Mouse (Mus musculus): ENCODE results near the gene Scn3a. TPM values are rescaled to one million over a fixed set of nuclear protein-coding genes. Genes with fewer than 3 reads are reported as not detected.

Scn3a gene
- polyA plus RNA-seq, 1 experiment from 2014 or later: 0.73 TPM

DNA sequence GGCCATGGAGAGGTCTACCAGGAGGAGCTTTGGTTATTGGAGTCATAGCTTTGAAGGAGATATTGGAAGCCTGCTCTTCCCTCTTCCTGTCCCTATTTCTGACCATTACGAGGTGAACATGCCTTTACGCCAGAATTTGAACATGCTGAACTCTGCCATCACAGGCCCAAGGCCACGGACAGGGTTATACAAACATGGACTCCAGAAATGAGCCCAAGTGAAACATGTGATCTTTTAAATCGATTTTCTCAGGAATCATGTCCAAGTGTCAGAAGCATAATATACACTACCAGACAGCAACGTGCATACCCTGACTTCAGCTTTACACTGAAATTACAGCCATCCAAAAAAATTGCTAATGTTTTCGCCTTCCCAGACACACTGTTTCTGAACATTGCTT, 18.8 kb downstream of the Scn3a start:
- TF ChIP-seq CTCF (IDR thresholded peaks at IDR 0.05) (no peak), EP300 (IDR thresholded peaks at IDR 0.05) (no peak)
- WGBS: 84% methylated on average over 6 of the region's 6 CpGs
- H3K27me3 ChIP-seq (replicated peaks; ENCODE audit: insufficient read depth, low read length): no peaks in the 10 kb centered on the region
- ATAC-seq (no peak), DNase-seq (ENCODE audit: low spot score) (no peak)
- no peak overlapping the region for H3K9ac ChIP-seq (replicated peaks; ENCODE audit: low read depth)
- no peak overlapping the region for H3K4me2 ChIP-seq (replicated peaks; ENCODE audit: low read depth, low read length)
- no peak overlapping the region for H3K27ac ChIP-seq (ENCODE audit: low read length)
- no peak overlapping the region for H3K4me3 ChIP-seq (ENCODE audit: low read depth, low read length)
- H3K9me3 ChIP-seq (ENCODE audit: low read length): no peaks in the 10 kb centered on the region
- no peaks in the 10 kb centered on the region for H3K36me3 ChIP-seq (ENCODE audit: insufficient read depth, low read length)
- H3K4me1 ChIP-seq (ENCODE audit: insufficient read depth, low read depth, low read length): no peaks in the 10 kb centered on the region; the same call in 1 of the 2 replicates

DNA sequence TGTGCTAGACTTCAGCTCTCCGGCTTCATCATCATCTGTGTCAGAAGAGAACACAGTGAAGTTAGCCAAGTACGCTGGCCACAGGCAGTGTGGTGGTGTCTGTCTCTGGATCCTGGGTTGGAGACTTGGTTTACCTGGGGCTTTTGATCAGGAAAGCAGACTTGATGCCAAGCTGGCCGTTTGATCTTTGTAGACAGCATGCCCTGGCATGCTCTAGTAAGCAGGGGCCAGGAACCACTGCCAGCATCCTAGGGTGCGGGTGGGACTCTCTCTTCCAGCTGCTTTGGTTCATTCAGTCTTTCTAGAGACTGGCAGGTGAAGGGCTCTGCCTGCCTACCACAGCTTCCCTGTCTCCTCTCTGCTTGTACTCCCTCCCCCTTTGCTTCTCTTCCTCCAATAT, 20.1 kb downstream of the Scn3a start:
- DNase-seq (ENCODE audit: low spot score): no peak
- Histone ChIP-seq H3K27ac (ENCODE audit: low read length) (no peak overlapping the region), H3K9me3 (ENCODE audit: low read length) (no peaks in the 10 kb centered on the region), H3K27me3 (replicated peaks; ENCODE audit: insufficient read depth, low read length) (no peaks in the 10 kb centered on the region), H3K4me3 (ENCODE audit: low read depth, low read length) (no peak overlapping the region), H3K9ac (replicated peaks; ENCODE audit: low read depth) (no peak overlapping the region), H3K4me2 (replicated peaks; ENCODE audit: low read depth, low read length) (no peak overlapping the region), H3K4me1 (ENCODE audit: insufficient read depth, low read depth, low read length) (no peaks in the 10 kb centered on the region; the same call in 1 of the 2 replicates), H3K36me3 (ENCODE audit: insufficient read depth, low read length) (no peaks in the 10 kb centered on the region)
- no peak for TF ChIP-seq EP300 (IDR thresholded peaks at IDR 0.05)
- TF ChIP-seq CTCF (IDR thresholded peaks at IDR 0.05): no peak
- no peak for ATAC-seq
- whole genome bisulfite sequencing: 77% methylated on average over 4 of the region's 4 CpGs

DNA sequence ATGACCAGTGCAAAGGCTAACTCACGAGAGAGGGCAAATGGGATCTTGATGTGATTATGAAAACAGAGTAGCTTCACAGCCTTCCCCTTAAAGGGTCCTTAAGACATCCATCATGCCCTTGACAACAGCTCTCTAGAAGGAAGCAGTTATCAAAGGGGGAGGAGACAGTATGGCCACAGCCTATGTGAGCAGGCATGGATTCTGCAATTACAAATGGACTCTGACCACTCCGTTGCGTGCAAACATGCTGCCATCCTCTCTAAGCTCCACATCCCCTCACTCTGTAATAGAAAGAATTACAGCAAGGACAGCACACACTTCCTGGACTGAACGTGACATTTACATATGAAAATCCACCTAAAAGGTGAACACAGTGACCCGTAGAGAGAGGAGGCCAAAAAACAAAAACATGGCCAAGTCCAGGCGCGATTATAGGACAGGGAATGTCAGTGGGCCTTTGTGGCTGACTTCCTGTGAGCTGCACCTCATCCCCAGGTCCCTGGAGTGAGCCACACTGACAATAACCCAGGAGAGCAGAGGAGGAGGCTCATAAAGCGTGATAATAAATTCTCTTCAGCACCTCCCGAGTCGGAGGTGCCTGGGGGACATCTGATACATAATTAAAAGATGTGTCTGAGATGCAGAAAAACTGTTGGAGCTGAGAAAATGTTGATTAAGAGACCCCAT, 24.4 kb downstream of the Scn3a start:
- Histone ChIP-seq H3K4me2 (replicated peaks; ENCODE audit: low read depth, low read length) (no peak overlapping the region), H3K36me3 (ENCODE audit: insufficient read depth, low read length) (no peaks in the 10 kb centered on the region), H3K9ac (replicated peaks; ENCODE audit: low read depth) (no peak overlapping the region), H3K27me3 (replicated peaks; ENCODE audit: insufficient read depth, low read length) (no peaks in the 10 kb centered on the region), H3K4me3 (ENCODE audit: low read depth, low read length) (no peak overlapping the region), H3K9me3 (ENCODE audit: low read length) (no peaks in the 10 kb centered on the region), H3K4me1 (ENCODE audit: insufficient read depth, low read depth, low read length) (no peaks in the 10 kb centered on the region), H3K27ac (ENCODE audit: low read length) (no peak overlapping the region)
- TF ChIP-seq CTCF (IDR thresholded peaks at IDR 0.05): no peak
- no peak for TF ChIP-seq EP300 (IDR thresholded peaks at IDR 0.05)
- DNase-seq (ENCODE audit: low spot score) (no peak), ATAC-seq (no peak)
- 65% methylated on average over 10 of the region's 10 CpGs for WGBS

DNA sequence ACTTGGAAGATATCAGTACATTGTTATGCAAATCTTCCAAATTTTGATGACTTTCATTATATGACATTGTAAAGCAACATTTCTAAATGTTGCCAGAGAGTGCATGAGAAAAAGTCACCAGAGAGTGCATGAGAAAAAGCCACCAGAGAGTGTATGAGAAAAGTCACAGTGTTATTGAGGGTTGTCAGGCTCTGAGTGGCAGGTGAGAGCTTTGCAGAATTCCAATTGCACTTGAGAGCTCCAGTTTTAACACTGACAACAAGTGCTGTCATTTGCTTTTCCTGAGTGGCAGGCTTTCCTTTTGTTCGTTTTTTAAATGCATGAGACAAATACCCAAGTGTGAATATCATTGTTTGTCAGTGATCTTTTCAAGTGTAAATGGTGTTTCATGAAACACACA, 25.6 kb downstream of the Scn3a start:
- no peaks in the 10 kb centered on the region for H3K36me3 ChIP-seq (ENCODE audit: insufficient read depth, low read length)
- WGBS: 36% methylated on average over 1 of the region's 1 CpGs
- no peaks in the 10 kb centered on the region for H3K4me1 ChIP-seq (ENCODE audit: insufficient read depth, low read depth, low read length)
- no peaks in the 10 kb centered on the region for H3K27me3 ChIP-seq (replicated peaks; ENCODE audit: insufficient read depth, low read length)
- no peak overlapping the region for H3K4me3 ChIP-seq (ENCODE audit: low read depth, low read length)
- no peak for DNase-seq (ENCODE audit: low spot score)
- no peak overlapping the region for H3K9ac ChIP-seq (replicated peaks; ENCODE audit: low read depth)
- ATAC-seq: no peak
- no peak overlapping the region for H3K27ac ChIP-seq (ENCODE audit: low read length)
- TF ChIP-seq EP300 (IDR thresholded peaks at IDR 0.05): no peak
- TF ChIP-seq CTCF (IDR thresholded peaks at IDR 0.05): no peak
- H3K4me2 ChIP-seq (replicated peaks; ENCODE audit: low read depth, low read length): no peak overlapping the region
- no peaks in the 10 kb centered on the region for H3K9me3 ChIP-seq (ENCODE audit: low read length)

DNA sequence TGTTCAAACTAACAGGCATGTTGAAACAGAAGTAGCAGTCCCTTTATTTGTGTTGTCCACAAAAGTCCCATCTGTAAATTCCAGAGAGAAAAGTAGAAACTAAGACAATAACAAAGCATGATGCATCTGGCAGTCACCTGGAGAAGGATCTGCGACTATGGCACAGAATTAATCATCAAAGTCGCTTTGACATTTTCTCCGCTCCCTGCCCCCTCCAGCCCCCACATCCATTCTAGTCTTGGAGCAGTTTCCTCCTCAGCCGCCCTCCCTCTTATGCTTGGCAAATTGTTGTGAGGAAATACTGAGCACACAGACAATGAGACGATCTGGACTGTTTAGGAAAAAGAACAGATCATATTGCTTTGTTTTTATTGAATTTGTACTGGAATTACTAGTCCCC, 29.0 kb downstream of the Scn3a start:
- ATAC-seq (no peak), DNase-seq (ENCODE audit: low spot score) (no peak)
- Histone ChIP-seq H3K4me1 (ENCODE audit: insufficient read depth, low read depth, low read length) (no peaks in the 10 kb centered on the region), H3K9ac (replicated peaks; ENCODE audit: low read depth) (no peak overlapping the region), H3K27ac (ENCODE audit: low read length) (no peak overlapping the region), H3K36me3 (ENCODE audit: insufficient read depth, low read length) (no peaks in the 10 kb centered on the region), H3K27me3 (replicated peaks; ENCODE audit: insufficient read depth, low read length) (no peaks in the 10 kb centered on the region), H3K4me2 (replicated peaks; ENCODE audit: low read depth, low read length) (no peak overlapping the region), H3K4me3 (ENCODE audit: low read depth, low read length) (no peak overlapping the region), H3K9me3 (ENCODE audit: low read length) (no peaks in the 10 kb centered on the region)
- no peak for TF ChIP-seq CTCF (IDR thresholded peaks at IDR 0.05)
- TF ChIP-seq EP300 (IDR thresholded peaks at IDR 0.05): no peak
- 39% methylated on average over 5 of the region's 5 CpGs for WGBS

DNA sequence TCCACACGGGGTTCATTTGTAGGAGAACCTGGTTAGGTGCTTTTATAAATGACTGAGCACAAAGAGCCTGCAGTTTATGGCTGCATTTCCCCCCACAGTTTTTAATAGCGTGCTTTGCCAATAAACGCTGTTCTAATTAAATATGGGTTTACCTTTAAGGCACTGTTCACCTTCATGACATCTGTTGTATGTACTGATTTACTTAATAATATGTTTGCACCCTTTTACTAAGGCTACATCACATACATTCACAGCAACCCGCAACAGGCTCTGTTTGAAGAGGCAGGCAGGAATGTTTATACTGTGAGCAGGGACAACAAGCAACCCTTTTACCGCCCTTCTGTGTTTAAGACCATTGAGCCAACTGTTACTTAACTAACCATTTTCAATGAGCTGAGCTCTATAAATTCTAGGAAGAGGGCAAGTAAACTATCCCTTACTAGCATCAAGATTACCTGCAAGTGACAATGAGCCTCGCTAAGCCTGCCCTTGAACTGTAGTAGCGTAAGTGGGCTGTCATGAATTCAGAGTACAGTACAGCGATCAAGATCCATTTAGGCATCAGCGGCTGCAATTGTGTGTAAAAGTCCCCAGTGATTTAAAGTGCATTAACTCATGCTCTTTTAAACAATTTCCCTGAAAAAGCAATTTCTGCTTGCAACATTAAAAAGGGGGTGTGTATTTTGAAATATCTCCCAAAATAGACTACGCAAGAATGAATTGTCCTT, 35.1 kb downstream of the Scn3a start:
- no peak for DNase-seq (ENCODE audit: low spot score)
- H3K4me3 ChIP-seq (ENCODE audit: low read depth, low read length): no peak overlapping the region
- no peak overlapping the region for H3K4me2 ChIP-seq (replicated peaks; ENCODE audit: low read depth, low read length)
- H3K36me3 ChIP-seq (ENCODE audit: insufficient read depth, low read length): no peaks in the 10 kb centered on the region
- no peak for TF ChIP-seq EP300 (IDR thresholded peaks at IDR 0.05)
- no peak for TF ChIP-seq CTCF (IDR thresholded peaks at IDR 0.05)
- H3K9me3 ChIP-seq (ENCODE audit: low read length): no peaks in the 10 kb centered on the region
- no peak for ATAC-seq
- no peaks in the 10 kb centered on the region for H3K27me3 ChIP-seq (replicated peaks; ENCODE audit: insufficient read depth, low read length)
- no peak overlapping the region for H3K27ac ChIP-seq (ENCODE audit: low read length)
- no peak overlapping the region for H3K9ac ChIP-seq (replicated peaks; ENCODE audit: low read depth)
- 69% methylated on average over 10 of the region's 10 CpGs for WGBS
- H3K4me1 ChIP-seq (ENCODE audit: insufficient read depth, low read depth, low read length): no peaks in the 10 kb centered on the region
